Mouse (Mus musculus): ENCODE measurements around the gene Poc1b.

GRCm38 (mm10) chr10:99133321-99133875 is 26.6 kb downstream of the Poc1b start:
- TF ChIP-seq CTCF (IDR thresholded peaks at IDR 0.05; ENCODE audit: control insufficient read depth, insufficient read depth, low read length) (no peak), POLR2A (IDR thresholded peaks at IDR 0.05; ENCODE audit: borderline replicate concordance, control insufficient read depth, low read depth, low read length) (no peak)

All from bone marrow, adult 2 months (tissue).